Mouse (Mus musculus) myocyte (in vitro differentiated cells): ENCODE results near the gene 3110082I17Rik.

Source experiments
- E2F4 ChIP-seq: IDR thresholded peaks from one replicate; pipeline ENCODE4 v1.6.1; 2011; ENCODE audit warnings: mild to moderate bottlenecking, control low read depth, moderate library complexity; ENCODE audit not compliant: insufficient read depth
- TCF3 ChIP-seq: IDR thresholded peaks from one replicate; pipeline ENCODE4 v1.6.1; 2011; ENCODE audit warnings: low read depth, control low read depth; ENCODE audit not compliant: insufficient read length

- TF ChIP-seq TCF3: no peak
- TF ChIP-seq E2F4: no peak
These were observed 77.1 kb downstream of the 3110082I17Rik start for GRCm38 (mm10) chr5:139383234-139383633.
